Mouse (Mus musculus) midbrain, postnatal 0 days (tissue): ENCODE data around the gene Cux2. TPM values are rescaled to one million over a fixed set of nuclear protein-coding genes. Genes with fewer than 3 reads are reported as not detected.

Source experiments
- ATAC-seq: fragments of 200-750 bp; cut with Nextera tagmentation; 2 replicates; pipeline ENCODE4 v1.8.0; 2017; ENCODE audit warnings: moderate number of reproducible peaks, mild to moderate bottlenecking, moderate TSS enrichment, moderate library complexity; ENCODE audit not compliant: low FRiP score
- DNase-seq: peaks from one replicate; pipeline ENCODE4 v3.0.0-alpha.2; 2015; ENCODE audit warnings: low spot score
- H3K27ac ChIP-seq: fragments of 300-500 bp; sonication (generic); 2 replicates; pipeline ENCODE4 v1.5.1; 2014; ENCODE audit warnings: low read depth, mild to moderate bottlenecking, low read length, mixed read lengths
- H3K27me3 ChIP-seq: fragments of 300-500 bp; sonication (generic); 2 replicates; pipeline ENCODE4 v1.6.1; 2014; ENCODE audit warnings: low read length, control low read depth, mixed read lengths; ENCODE audit not compliant: insufficient read depth
- H3K36me3 ChIP-seq: fragments of 300-500 bp; sonication (generic); 2 replicates; pipeline ENCODE4 v1.6.1; 2014; ENCODE audit warnings: low read length, control low read depth, mixed read lengths; ENCODE audit not compliant: insufficient read depth
- H3K4me1 ChIP-seq: fragments of 300-500 bp; sonication (generic); 2 replicates; pipeline ENCODE4 v1.6.1; 2014; ENCODE audit warnings: mild to moderate bottlenecking, control low read depth, antibody characterized with exemption, low read length, mixed read lengths; ENCODE audit not compliant: insufficient read depth
- H3K4me2 ChIP-seq: fragments of 300-500 bp; sonication (generic); 2 replicates; pipeline ENCODE4 v1.6.1; 2014; ENCODE audit warnings: low read depth, mild to moderate bottlenecking, low read length, mixed read lengths; ENCODE audit not compliant: poor library complexity, severe bottlenecking
- H3K4me3 ChIP-seq: fragments of 300-500 bp; sonication (generic); 2 replicates; pipeline ENCODE4 v1.5.1; 2014; ENCODE audit warnings: low read depth, mild to moderate bottlenecking, low read length, moderate library complexity
- H3K9ac ChIP-seq: fragments of 300-500 bp; sonication (generic); replicated peaks from 2 replicates; pipeline ENCODE4 v1.6.1; 2014; ENCODE audit warnings: mild to moderate bottlenecking, low read length, moderate library complexity, mixed read lengths; ENCODE audit not compliant: poor library complexity, severe bottlenecking
- H3K9me3 ChIP-seq: fragments of 300-500 bp; sonication (generic); 2 replicates; pipeline ENCODE4 v1.6.1; 2016; ENCODE audit warnings: low read length, control low read depth
- CTCF ChIP-seq: IDR thresholded peaks from 2 replicates; pipeline ENCODE4 v1.5.1; 2016; ENCODE audit warnings: antibody characterized with exemption, mild to moderate bottlenecking
- WGBS: fragments of 180-500 bp; shearing (Covaris S2); extraction: QIAGEN DNeasy Blood & Tissue Kit; methylation state at CpG from one replicate; pipeline ENCODE4 v1.1.7; 2014; 5-methylcytosine and 5-hydroxymethylcytosine counted together
- polyA plus RNA-seq: library from polyadenylated mRNA; unstranded; fragments of >200 nt; fragmentation: Nextera tagmentation; extraction: Ambion mirVana; gene quantifications from 2 replicates; pipeline ENCODE4 v1.2.1, GENCODE M21; 2015
- total RNA-seq: library from RNA; depleted of rRNA; stranded (reverse); fragments of >200 nt; gene quantifications from 2 replicates; pipeline ENCODE4 v1.2.3, GENCODE M21; 2014

The Cux2 gene
- total and polyA plus RNA-seq, 2 experiments from 2014 or later: 17.4 to 40.1 TPM

GRCm38 (mm10) chr5:121864330-121864729 lies 185.6 kb downstream of the Cux2 start:
- Histone ChIP-seq H3K27ac (no peak overlapping the region), H3K4me1 (no peaks in the 10 kb centered on the region), H3K27me3 (no peaks in the 10 kb centered on the region), H3K36me3 (peaks cover 25% of the 10 kb centered on the region), H3K4me3 (no peak overlapping the region), H3K9ac (no peak overlapping the region), H3K4me2 (no peak overlapping the region), H3K9me3 (peaks cover 5% of the 10 kb centered on the region; the same call in 1 of the 2 replicates)
- TF ChIP-seq CTCF: no peak
- ATAC-seq (no peak), DNase-seq (no peak)
- 21% methylated on average over 6 of the region's 11 CpGs for WGBS

DNA sequence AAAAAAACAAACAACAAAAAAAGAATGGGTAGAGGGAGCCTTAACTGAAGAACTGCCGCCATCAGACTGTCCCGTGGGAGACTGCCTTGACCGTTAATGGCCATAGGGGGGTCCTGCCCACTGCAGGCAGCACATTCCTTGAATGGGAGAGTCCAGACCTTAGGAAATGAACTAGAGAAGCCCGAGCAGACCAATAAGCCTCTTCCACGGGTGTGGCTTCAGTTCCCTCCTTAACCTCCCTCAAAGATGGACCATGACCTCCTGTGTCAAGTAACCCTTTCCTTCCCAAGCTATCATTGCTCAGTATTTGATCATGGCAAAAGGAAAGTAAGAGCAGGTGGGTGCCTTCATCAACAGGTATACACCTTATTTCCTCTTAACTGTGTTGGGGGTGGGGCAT lies 187.9 kb downstream of the Cux2 start:
- 76% methylated on average over 5 of the region's 5 CpGs for WGBS
- no peak for ATAC-seq

GRCm38 (mm10) chr5:121858427-121858826 lies 191.5 kb downstream of the Cux2 start:
- no peak for DNase-seq
- no peak overlapping the region for H3K9ac ChIP-seq
- ATAC-seq: no peak
- H3K9me3 ChIP-seq: peaks cover 5% of the 10 kb centered on the region; the same call in 1 of the 2 replicates
- H3K27me3 ChIP-seq: no peaks in the 10 kb centered on the region
- H3K36me3 ChIP-seq: peaks cover 16% of the 10 kb centered on the region
- no peak for TF ChIP-seq CTCF
- H3K27ac ChIP-seq: no peak overlapping the region
- H3K4me2 ChIP-seq: no peak overlapping the region
- no peaks in the 10 kb centered on the region for H3K4me1 ChIP-seq
- 87% methylated on average over 12 of the region's 12 CpGs for WGBS
- H3K4me3 ChIP-seq: no peak overlapping the region

More for the DNA sequence above, 187.9 kb downstream of the Cux2 start:
- Histone ChIP-seq H3K9ac (no peak overlapping the region), H3K9me3 (peaks cover 5% of the 10 kb centered on the region; the same call in 1 of the 2 replicates), H3K4me3 (no peak overlapping the region), H3K27ac (no peak overlapping the region), H3K27me3 (no peaks in the 10 kb centered on the region), H3K4me1 (no peaks in the 10 kb centered on the region), H3K4me2 (no peak overlapping the region), H3K36me3 (peaks cover 11% of the 10 kb centered on the region)
- DNase-seq: no peak
- TF ChIP-seq CTCF: no peak

DNA sequence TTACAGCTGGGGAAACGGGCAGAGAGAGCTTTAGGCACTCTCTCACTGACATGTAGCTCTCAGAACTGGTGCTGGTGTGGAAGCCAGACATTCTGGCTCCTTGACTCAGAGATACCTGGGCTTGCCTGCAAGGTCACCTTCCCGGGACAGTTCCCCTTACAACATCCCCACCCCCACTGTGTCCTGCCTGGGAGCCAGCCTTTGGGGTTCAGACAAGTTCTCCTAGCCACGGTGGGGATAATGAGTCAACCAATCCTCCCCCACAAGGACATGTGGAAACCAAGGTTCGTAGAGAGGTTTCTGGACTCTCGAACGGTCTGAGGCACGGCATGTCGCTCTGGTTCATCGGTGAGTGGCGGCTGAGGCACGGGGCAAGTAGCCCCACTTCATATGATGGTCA lies 193.2 kb downstream of the Cux2 start:
- Histone ChIP-seq H3K27ac (no peak overlapping the region), H3K4me3 (no peak overlapping the region), H3K4me2 (no peak overlapping the region), H3K9ac (no peak overlapping the region), H3K9me3 (peaks cover 5% of the 10 kb centered on the region; the same call in 1 of the 2 replicates), H3K4me1 (no peaks in the 10 kb centered on the region), H3K27me3 (no peaks in the 10 kb centered on the region), H3K36me3 (peaks cover 30% of the 10 kb centered on the region)
- WGBS: 91% methylated on average over 11 of the region's 11 CpGs
- ATAC-seq: no peak
- DNase-seq: no peak
- no peak for TF ChIP-seq CTCF

DNA sequence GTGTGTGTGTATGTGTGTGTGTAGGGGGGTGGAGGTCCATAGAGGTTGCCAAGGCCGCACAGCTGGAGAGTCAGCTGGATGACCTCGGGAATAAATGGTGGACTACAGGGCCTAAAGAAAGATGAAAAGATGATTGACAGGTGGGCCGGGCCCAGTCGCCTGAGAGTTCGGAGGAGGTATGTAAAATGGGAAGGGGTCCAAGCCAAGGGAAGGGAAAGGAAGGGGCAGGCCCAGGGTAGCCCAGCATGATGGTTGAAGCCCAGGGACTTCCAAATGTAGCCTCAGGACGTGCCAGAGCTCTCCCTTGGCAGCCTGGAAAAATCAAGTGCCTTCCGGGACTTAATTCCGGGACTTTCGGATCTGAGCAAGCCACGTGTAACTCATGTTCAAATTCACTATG lies 195.1 kb downstream of the Cux2 start:
- Histone ChIP-seq H3K4me3 (no peak overlapping the region), H3K27ac (no peak overlapping the region), H3K9ac (no peak overlapping the region), H3K4me1 (peaks cover 13% of the 10 kb centered on the region), H3K36me3 (peaks cover 24% of the 10 kb centered on the region), H3K4me2 (no peak overlapping the region), H3K27me3 (no peaks in the 10 kb centered on the region), H3K9me3 (no peaks in the 10 kb centered on the region)
- TF ChIP-seq CTCF: no peak
- peak; percentile 51 for DNase-seq
- WGBS: 43% methylated on average over 10 of the region's 10 CpGs
- no peak for ATAC-seq

GRCm38 (mm10) chr5:121853368-121854051 lies 196.4 kb downstream of the Cux2 start:
- no peak for DNase-seq
- ATAC-seq: no peak
- Histone ChIP-seq H3K27ac (no peak overlapping the region), H3K9ac (no peak overlapping the region), H3K4me3 (no peak overlapping the region), H3K4me2 (no peak overlapping the region), H3K36me3 (peaks cover 24% of the 10 kb centered on the region), H3K27me3 (no peaks in the 10 kb centered on the region), H3K9me3 (no peaks in the 10 kb centered on the region), H3K4me1 (peaks cover 16% of the 10 kb centered on the region)
- 76% methylated on average over 9 of the region's 9 CpGs for WGBS
- no peak for TF ChIP-seq CTCF
